Mouse (Mus musculus) intestine, embryonic 16.5 days (tissue): ENCODE data around the gene Cemip2. TPM values are rescaled to one million over a fixed set of nuclear protein-coding genes. Genes with fewer than 3 reads are reported as not detected.

Experiments used
- ATAC-seq: fragments of 200-750 bp; cut with Nextera tagmentation; 2 replicates; pipeline ENCODE4 v1.8.0; 2017; ENCODE audit warnings: moderate TSS enrichment, moderate library complexity
- H3K27ac ChIP-seq: fragments of 300-500 bp; sonication (generic); 2 replicates; pipeline ENCODE4 v1.5.1; 2014; ENCODE audit warnings: mild to moderate bottlenecking, low read length
- H3K27me3 ChIP-seq: fragments of 300-500 bp; sonication (generic); replicated peaks from 2 replicates; pipeline ENCODE4 v1.6.1; 2014; ENCODE audit warnings: low read length, control low read depth, mixed read lengths; ENCODE audit not compliant: control insufficient read depth, insufficient read depth
- H3K36me3 ChIP-seq: fragments of 300-500 bp; sonication (generic); 2 replicates; pipeline ENCODE4 v1.6.1; 2014; ENCODE audit warnings: low read length, control low read depth; ENCODE audit not compliant: control insufficient read depth, insufficient read depth
- H3K4me1 ChIP-seq: fragments of 300-500 bp; sonication (generic); 2 replicates; pipeline ENCODE4 v1.6.1; 2014; ENCODE audit warnings: low read length, control low read depth, mixed read lengths; ENCODE audit not compliant: control insufficient read depth, insufficient read depth
- H3K4me2 ChIP-seq: fragments of 300-500 bp; sonication (generic); 2 replicates; pipeline ENCODE4 v1.6.1; 2014; ENCODE audit warnings: low read depth, low read length, control low read depth
- H3K4me3 ChIP-seq: fragments of 300-500 bp; sonication (generic); 2 replicates; pipeline ENCODE4 v1.5.1; 2014; ENCODE audit warnings: mild to moderate bottlenecking, low read length
- H3K9ac ChIP-seq: fragments of 300-500 bp; sonication (generic); 2 replicates; pipeline ENCODE4 v1.6.1; 2014; ENCODE audit warnings: low read depth, low read length
- H3K9me3 ChIP-seq: fragments of 300-500 bp; sonication (generic); 2 replicates; pipeline ENCODE4 v1.6.1; 2016; ENCODE audit warnings: low read length, control low read depth; ENCODE audit not compliant: control insufficient read depth
- WGBS: fragments of 180-500 bp; shearing (Covaris S2); extraction: QIAGEN DNeasy Blood & Tissue Kit; methylation state at CpG from one replicate; pipeline ENCODE4 v1.1.7; 2014; 5-methylcytosine and 5-hydroxymethylcytosine counted together
- polyA plus RNA-seq: library from polyadenylated mRNA; unstranded; fragments of >200 nt; fragmentation: Nextera tagmentation; extraction: Ambion mirVana; gene quantifications from 2 replicates; pipeline ENCODE4 v1.2.1, GENCODE M21; 2015

The Cemip2 gene
- polyA plus RNA-seq, 1 experiment from 2014 or later = 7.3 TPM

- no peak for ATAC-seq
- H3K4me3 ChIP-seq = no peak overlapping the region
- H3K36me3 ChIP-seq = no peaks in the 10 kb centered on the region
- H3K9me3 ChIP-seq = no peaks in the 10 kb centered on the region
- no peak overlapping the region for H3K9ac ChIP-seq
- H3K4me1 ChIP-seq = no peaks in the 10 kb centered on the region
- WGBS = 77% methylated on average over 5 of the region's 5 CpGs
- no peaks in the 10 kb centered on the region for H3K27me3 ChIP-seq
- H3K4me2 ChIP-seq = no peak overlapping the region
- no peak overlapping the region for H3K27ac ChIP-seq
These were observed 117.4 kb downstream of the Cemip2 start for GRCm38 (mm10) chr19:21895540-21895939.

GRCm38 (mm10) chr19:21897122-21897827 is 119.1 kb downstream of the Cemip2 start:
- H3K4me1 ChIP-seq = no peaks in the 10 kb centered on the region
- H3K9me3 ChIP-seq = no peaks in the 10 kb centered on the region
- 74% methylated on average over 7 of the region's 7 CpGs for WGBS
- no peak overlapping the region for H3K4me3 ChIP-seq
- H3K36me3 ChIP-seq = no peaks in the 10 kb centered on the region
- no peak overlapping the region for H3K27ac ChIP-seq
- H3K4me2 ChIP-seq = no peak overlapping the region
- no peak overlapping the region for H3K9ac ChIP-seq
- no peak for ATAC-seq
- no peaks in the 10 kb centered on the region for H3K27me3 ChIP-seq

GRCm38 (mm10) chr19:21898015-21898939 is 120.1 kb downstream of the Cemip2 start:
- H3K4me3 ChIP-seq = no peak overlapping the region
- no peak overlapping the region for H3K4me2 ChIP-seq
- H3K9me3 ChIP-seq = no peaks in the 10 kb centered on the region
- WGBS = 64% methylated on average over 12 of the region's 12 CpGs
- no peaks in the 10 kb centered on the region for H3K4me1 ChIP-seq
- H3K27ac ChIP-seq = no peak overlapping the region
- H3K9ac ChIP-seq = no peak overlapping the region
- no peaks in the 10 kb centered on the region for H3K27me3 ChIP-seq
- H3K36me3 ChIP-seq = no peaks in the 10 kb centered on the region
- ATAC-seq = no peak

Other genes starting within 250 kb of the Cemip2 start
- gene 1110059E24Rik, start 125.4 kb upstream of the Cemip2 start, polyA plus RNA-seq = 63.4 and 63.9 TPM in 2 replicates
- gene Abhd17b, start 125.2 kb upstream of the Cemip2 start, polyA plus RNA-seq = 7.3 and 15.9 TPM in 2 replicates